In the genomic region with DNA sequence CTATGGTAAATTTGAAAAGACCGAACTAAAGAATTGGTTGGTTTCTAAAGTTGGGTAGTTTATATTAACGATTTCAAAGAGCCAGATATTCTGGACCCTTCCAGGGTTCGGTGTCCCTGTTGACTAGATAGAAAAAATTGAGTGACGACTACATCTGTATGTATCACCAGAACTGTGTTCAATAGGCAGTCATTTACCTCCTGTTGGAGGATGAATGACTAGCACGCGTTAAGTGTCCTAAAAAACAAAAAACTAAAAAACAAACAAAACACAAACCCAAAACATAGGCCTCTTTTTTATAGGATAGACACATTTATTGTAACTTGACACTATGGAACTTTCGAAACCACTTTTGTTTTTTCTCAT, we compare ENCODE assay signal across 8 mouse cellular contexts. TPM values are rescaled to one million over a fixed set of nuclear protein-coding genes. Genes with fewer than 3 reads are reported as not detected.
DNase-seq lines count a peak whose midpoint lies in the region; ATAC-seq and TF ChIP-seq lines count a peak whose summit lies in the region.

No protein-coding gene starts in this region.

- H3K9me3 ChIP-seq in limb, embryonic 13.5 days: 0 out of 2 replicates have a peak, but pooled peaks cover 4% of the 10 kb centered on the region
- no peaks in the 10 kb centered on the region for H3K9me3 ChIP-seq in stomach, embryonic 16.5 days (replicated peaks; ENCODE audit: control insufficient read depth, low read length)

- H3K4me1 ChIP-seq in cerebellum, adult 2 months (ENCODE audit: control insufficient read depth, insufficient read depth, low read length): no peaks in the 10 kb centered on the region
- peaks cover 4% of the 10 kb centered on the region; the same call in 1 of the 2 replicates for H3K4me1 ChIP-seq in spleen, adult 2 months (ENCODE audit: control insufficient read depth, insufficient read depth, insufficient read length)
- peaks cover 9% of the 10 kb centered on the region for H3K4me1 ChIP-seq in limb, embryonic 13.5 days
- peaks cover 4% of the 10 kb centered on the region; the same call in 1 of the 2 replicates for H3K4me1 ChIP-seq in stomach, embryonic 16.5 days (ENCODE audit: control insufficient read depth, insufficient read depth, low read length)

- H3K4me3 ChIP-seq in cerebellum, adult 2 months (replicated peaks; ENCODE audit: insufficient read depth, low read depth, low read length): peak overlapping the region; percentile 99
- H3K4me3 ChIP-seq in spleen, adult 2 months (ENCODE audit: extremely low read depth, insufficient read depth, insufficient read length): peak overlapping the region; percentile 91
- H3K4me3 ChIP-seq in limb, embryonic 13.5 days: peak overlapping the region; percentile 75
- peak overlapping the region; percentile 58 for H3K4me3 ChIP-seq in stomach, embryonic 16.5 days (replicated peaks; ENCODE audit: low read length)

- no peaks in the 10 kb centered on the region for H3K27me3 ChIP-seq in cerebellum, adult 2 months (ENCODE audit: control insufficient read depth, insufficient read depth, low read length)
- H3K27me3 ChIP-seq in spleen, adult 2 months (ENCODE audit: control insufficient read depth, insufficient read depth, low read length): 0 out of 2 replicates have a peak, but pooled peaks cover 2% of the 10 kb centered on the region
- no peaks in the 10 kb centered on the region for H3K27me3 ChIP-seq in limb, embryonic 13.5 days
- no peaks in the 10 kb centered on the region for H3K27me3 ChIP-seq in stomach, embryonic 16.5 days (ENCODE audit: control insufficient read depth, insufficient read depth, low read length)

- DNase-seq in cerebellum, adult 2 months: no peak
- no peak for DNase-seq in cerebellum, adult 8-10 months
- DNase-seq in spleen, adult 2 months (ENCODE audit: low read depth in 1 of 2, low spot score in 2 of 2): no peak
- no peak for DNase-seq in spleen, postnatal 14 days (ENCODE audit: low spot score in 2 of 2)
- no peak for DNase-seq in right cerebral cortex, postnatal 36 days (ENCODE audit: low spot score in 2 of 2)
- no peak for DNase-seq in left cerebral cortex, adult 8-10 months (ENCODE audit: low spot score in 2 of 2)

- WGBS in cerebellum, adult 2 months: 17% methylated on average over 7 of the region's 7 CpGs
- WGBS in spleen, adult 2 months: 22% methylated on average over 7 of the region's 7 CpGs
- 23% methylated on average over 7 of the region's 7 CpGs for WGBS in limb, embryonic 13.5 days
- 24% methylated on average over 7 of the region's 7 CpGs for WGBS in stomach, embryonic 16.5 days

- peak overlapping the region; percentile 82 for H3K9ac ChIP-seq in limb, embryonic 13.5 days
- H3K9ac ChIP-seq in stomach, embryonic 16.5 days (ENCODE audit: low read length): peak overlapping the region; percentile 83

- peak overlapping the region; percentile 93 for H3K4me2 ChIP-seq in limb, embryonic 13.5 days (replicated peaks)
- H3K4me2 ChIP-seq in stomach, embryonic 16.5 days (ENCODE audit: low read depth, low read length): peak overlapping the region; percentile 82

- peaks cover 3% of the 10 kb centered on the region; the same call in 1 of the 2 replicates for H3K36me3 ChIP-seq in spleen, adult 2 months (ENCODE audit: control insufficient read depth, insufficient read depth, low read length)
- peaks cover 22% of the 10 kb centered on the region for H3K36me3 ChIP-seq in limb, embryonic 13.5 days
- no peaks in the 10 kb centered on the region for H3K36me3 ChIP-seq in stomach, embryonic 16.5 days (ENCODE audit: control insufficient read depth, insufficient read depth, low read length)

- no peak overlapping the region for H3K27ac ChIP-seq in cerebellum, adult 2 months (ENCODE audit: insufficient read depth, low read length)
- no peak overlapping the region; the same call in 1 of the 2 replicates for H3K27ac ChIP-seq in spleen, adult 2 months (ENCODE audit: insufficient read depth, low read length)
- H3K27ac ChIP-seq in limb, embryonic 13.5 days: peak overlapping the region; percentile 52; the same call in 1 of the 2 replicates
- H3K27ac ChIP-seq in stomach, embryonic 16.5 days (ENCODE audit: low read length): 0 out of 2 replicates have a peak overlapping the region, but pooled peaks have one; percentile 12

- TF ChIP-seq CTCF in cerebellum, adult 2 months (IDR thresholded peaks at IDR 0.05; ENCODE audit: borderline replicate concordance, insufficient read depth, low read depth, low read length): no peak
- TF ChIP-seq CTCF in spleen, adult 2 months (IDR thresholded peaks at IDR 0.05; ENCODE audit: extremely low read depth, insufficient read depth, insufficient read length, insufficient replicate concordance): no peak

- peak; percentile 49; the same call in 1 of the 2 replicates for ATAC-seq in limb, embryonic 13.5 days (ENCODE audit: low FRiP score, low read depth)
- ATAC-seq in stomach, embryonic 16.5 days (ENCODE audit: insufficient read depth, low FRiP score): no peak

- TF ChIP-seq POLR2A in cerebellum, adult 2 months (IDR thresholded peaks at IDR 0.05; ENCODE audit: borderline replicate concordance, insufficient read depth, low read length): no peak
- TF ChIP-seq POLR2A in spleen, adult 2 months (IDR thresholded peaks at IDR 0.05; ENCODE audit: low read depth, low read length): no peak

RNA-seq across cellular contexts. Expression of a gene that starts 0.5 kb away (rescaled TPM):
- 2.2 and 2.7 TPM in 2 replicates for polyA plus RNA-seq in cerebellum, adult 2 months (2012; rRNA removed)
- polyA plus RNA-seq in spleen, adult 2 months (2012; rRNA removed): 0.40 and 0.63 TPM in 2 replicates
- 4.9 and 5.2 TPM in 2 replicates for polyA plus RNA-seq in limb, embryonic 13.5 days (2015; fragmentation: Nextera tagmentation; extraction: Ambion mirVana)
- polyA plus RNA-seq in stomach, embryonic 16.5 days (2015; fragmentation: Nextera tagmentation; extraction: Ambion mirVana): 3.6 TPM in 2 replicates
- 1 to 10 TPM; 5.5 to 7.5 (median 5.8) TPM for total RNA-seq in left cerebral cortex, adult 8-10 months (2022)

RNA-seq across cellular contexts. Expression of a gene that starts 35.5 kb away (rescaled TPM):
- polyA plus RNA-seq in cerebellum, adult 2 months (2012; rRNA removed): 10.2 and 10.3 TPM in 2 replicates
- polyA plus RNA-seq in spleen, adult 2 months (2012; rRNA removed): 0.92 and 1.4 TPM in 2 replicates
- polyA plus RNA-seq in limb, embryonic 13.5 days (2015; fragmentation: Nextera tagmentation; extraction: Ambion mirVana): 23.8 and 24.2 TPM in 2 replicates
- polyA plus RNA-seq in stomach, embryonic 16.5 days (2015; fragmentation: Nextera tagmentation; extraction: Ambion mirVana): 18.5 and 18.8 TPM in 2 replicates
- total RNA-seq in left cerebral cortex, adult 8-10 months (2022): 10 to 100 TPM; 19.1 to 21.0 (median 19.9) TPM

RNA-seq across cellular contexts. Expression of a gene that starts 35.5 kb away (rescaled TPM):
- polyA plus RNA-seq in cerebellum, adult 2 months (2012; rRNA removed): 217 and 222 TPM in 2 replicates
- polyA plus RNA-seq in spleen, adult 2 months (2012; rRNA removed): 60.4 and 68.1 TPM in 2 replicates
- polyA plus RNA-seq in limb, embryonic 13.5 days (2015; fragmentation: Nextera tagmentation; extraction: Ambion mirVana): 340 and 343 TPM in 2 replicates
- 245 and 251 TPM in 2 replicates for polyA plus RNA-seq in stomach, embryonic 16.5 days (2015; fragmentation: Nextera tagmentation; extraction: Ambion mirVana)
- total RNA-seq in left cerebral cortex, adult 8-10 months (2022): 100 to 1,000 TPM; 119 to 144 (median 131) TPM

RNA-seq across cellular contexts. Expression of a gene that starts 56.6 kb away (rescaled TPM):
- polyA plus RNA-seq in cerebellum, adult 2 months (2012; rRNA removed): 0.24 and 0.29 TPM in 2 replicates
- 0.46 and 1.2 TPM in 2 replicates for polyA plus RNA-seq in spleen, adult 2 months (2012; rRNA removed)
- 0.37 and 0.74 TPM in 2 replicates for polyA plus RNA-seq in limb, embryonic 13.5 days (2015; fragmentation: Nextera tagmentation; extraction: Ambion mirVana)
- polyA plus RNA-seq in stomach, embryonic 16.5 days (2015; fragmentation: Nextera tagmentation; extraction: Ambion mirVana): 45.7 and 60.7 TPM in 2 replicates
- 1 to 10 TPM in 1 of 4 experiments, under 1 TPM in 3; 0.33 to 1.5 (median 0.40) TPM for total RNA-seq in left cerebral cortex, adult 8-10 months (2022)

Comparison
In these comparisons a context has a peak if more than half of its experiments do, and no peak if none do; other contexts are left out.
1. H3K27ac ChIP-seq: peak in limb, embryonic 13.5 days (single experiment) and stomach, embryonic 16.5 days (single experiment); none in cerebellum, adult 2 months (single experiment) and spleen, adult 2 months (single experiment).
2. Peak in every context shown above with its lines, with median percentiles within 50 percentile points of each other: H3K4me3 ChIP-seq.